Mouse (Mus musculus): ENCODE data around the gene Ganab.

Gene Ganab

GRCm38 (mm10) chr19:8965771-8966170 is 67.9 kb downstream of the Ganab start:
- CTCF ChIA-PET = interaction anchor here in 3 of 4 experiments (0.6 to 1.9 kb wide), 6 partner anchors 11 to 169 kb away, joined by 3 to 7 read pairs (median 3); partner anchors contain the start of gene Tut1 (in 1 of the 3)
- POLR2A ChIA-PET = interaction anchor here (0.6 to 23.4 kb wide), 128 partner anchors 9 to 1700 kb away, joined by 3 to 604 read pairs (median 9); partner anchors contain the start of genes Hnrnpul2 (in 4 of the 4), Slc3a2 (in 4 of the 4), Ttc9c (in 4 of the 4) and 1810009A15Rik (in 3 of the 4)

- ChIA-PET POLR2A (interaction anchor here (0.6 to 23.4 kb wide), 209 partner anchors 8 to 1701 kb away, joined by 3 to 604 read pairs (median 6); partner anchors contain the start of genes Gng3 (in 4 of the 4), Hnrnpul2 (in 4 of the 4), Slc3a2 (in 4 of the 4) and Ttc9c (in 4 of the 4)), CTCF (interaction anchor here in 2 of 4 experiments (0.6 to 1.9 kb wide), 16 partner anchors 10 to 243 kb away, joined by 3 to 7 read pairs (median 3); partner anchors contain the start of genes Tut1 (in 2 of the 2) and Slc3a2 (in 1 of the 2))
These were observed 68.3 kb downstream of the Ganab start for GRCm38 (mm10) chr19:8966198-8966589.
